Mouse (Mus musculus) heart, embryonic 10.5 days (tissue): ENCODE measurements at regions not wholly inside any gene's neighbourhood (a gene's known extent, or its start where the extent isn't known, plus 50 kb on each side); places are given as distances from the start of the nearest gene placed in this dataset.
A peak's percentile ranks its signal among the peaks of the same experiment; 100 is the strongest.

Source experiments
- DNase-seq: peaks from one replicate; pipeline ENCODE4 v3.0.0-alpha.2; 2017; ENCODE audit warnings: low spot score
- H3K27ac ChIP-seq: fragments of 300-500 bp; sonication (generic); 2 replicates; pipeline ENCODE4 v1.5.1; 2016; ENCODE audit warnings: mild to moderate bottlenecking
- H3K27me3 ChIP-seq: fragments of 300-500 bp; sonication (generic); 2 replicates; pipeline ENCODE4 v1.6.1; 2016; ENCODE audit warnings: mild to moderate bottlenecking; ENCODE audit not compliant: poor library complexity, insufficient read depth, severe bottlenecking
- H3K36me3 ChIP-seq: fragments of 300-500 bp; sonication (generic); 2 replicates; pipeline ENCODE4 v1.6.1; 2016; ENCODE audit warnings: mild to moderate bottlenecking, moderate library complexity
- H3K4me1 ChIP-seq: fragments of 300-500 bp; sonication (generic); 2 replicates; pipeline ENCODE4 v1.6.1; 2016; ENCODE audit warnings: mild to moderate bottlenecking
- H3K4me3 ChIP-seq: fragments of 300-500 bp; sonication (generic); 2 replicates; pipeline ENCODE4 v1.5.1; 2016; ENCODE audit warnings: mild to moderate bottlenecking, moderate library complexity
- H3K9me3 ChIP-seq: fragments of 300-500 bp; sonication (generic); 2 replicates; pipeline ENCODE4 v1.6.1; 2016; ENCODE audit warnings: mild to moderate bottlenecking, moderate library complexity
- WGBS: fragments of 180-500 bp; shearing (Covaris S2); methylation state at CpG from one replicate; pipeline ENCODE4 v1.1.7; 2016; 5-methylcytosine and 5-hydroxymethylcytosine counted together

- Histone ChIP-seq H3K9me3 (no peaks in the 10 kb centered on the region), H3K27ac (no peak overlapping the region), H3K27me3 (no peaks in the 10 kb centered on the region), H3K4me3 (no peak overlapping the region), H3K36me3 (no peaks in the 10 kb centered on the region), H3K4me1 (peaks cover 34% of the 10 kb centered on the region)
- whole genome bisulfite sequencing = 80% methylated on average over 6 of the region's 6 CpGs
- no peak for DNase-seq
Measured at GRCm38 (mm10) chr17:3248875-3249274, 77.5 kb upstream of the Tiam2 start.

GRCm38 (mm10) chr17:3249320-3249719 lies 77.1 kb upstream of the Tiam2 start:
- H3K27me3 ChIP-seq = no peaks in the 10 kb centered on the region
- peaks cover 31% of the 10 kb centered on the region for H3K4me1 ChIP-seq
- no peak for DNase-seq
- no peak overlapping the region for H3K4me3 ChIP-seq
- WGBS = 80% methylated on average over 7 of the region's 7 CpGs
- H3K9me3 ChIP-seq = no peaks in the 10 kb centered on the region
- H3K36me3 ChIP-seq = no peaks in the 10 kb centered on the region
- H3K27ac ChIP-seq = no peak overlapping the region

DNA sequence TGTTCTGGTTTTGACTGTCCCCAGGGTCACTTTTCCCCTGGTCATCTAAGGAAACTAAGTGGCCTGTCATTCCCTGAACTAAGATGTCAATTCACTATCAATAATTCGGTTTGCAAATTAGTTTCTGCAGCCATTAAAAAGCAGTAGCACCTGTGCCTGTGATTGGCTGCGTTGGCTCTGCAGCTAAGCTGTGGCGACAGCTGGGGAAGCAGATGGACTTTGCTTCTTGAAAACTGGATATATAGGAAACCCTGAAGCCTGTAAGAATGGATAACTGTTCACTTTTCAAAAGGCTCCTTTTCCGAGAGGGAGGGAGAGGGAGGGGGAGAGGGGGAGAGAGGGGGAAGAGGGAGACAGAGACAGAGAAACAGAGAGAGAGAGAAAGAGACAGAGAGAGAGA lies 75.2 kb upstream of the Tiam2 start:
- WGBS = 86% methylated on average over 4 of the region's 4 CpGs
- H3K4me1 ChIP-seq = peaks cover 12% of the 10 kb centered on the region
- no peak for DNase-seq
- H3K4me3 ChIP-seq = no peak overlapping the region
- no peak overlapping the region for H3K27ac ChIP-seq
- H3K36me3 ChIP-seq = peaks cover 3% of the 10 kb centered on the region; the same call in 1 of the 2 replicates
- no peaks in the 10 kb centered on the region for H3K9me3 ChIP-seq
- H3K27me3 ChIP-seq = no peaks in the 10 kb centered on the region

DNA sequence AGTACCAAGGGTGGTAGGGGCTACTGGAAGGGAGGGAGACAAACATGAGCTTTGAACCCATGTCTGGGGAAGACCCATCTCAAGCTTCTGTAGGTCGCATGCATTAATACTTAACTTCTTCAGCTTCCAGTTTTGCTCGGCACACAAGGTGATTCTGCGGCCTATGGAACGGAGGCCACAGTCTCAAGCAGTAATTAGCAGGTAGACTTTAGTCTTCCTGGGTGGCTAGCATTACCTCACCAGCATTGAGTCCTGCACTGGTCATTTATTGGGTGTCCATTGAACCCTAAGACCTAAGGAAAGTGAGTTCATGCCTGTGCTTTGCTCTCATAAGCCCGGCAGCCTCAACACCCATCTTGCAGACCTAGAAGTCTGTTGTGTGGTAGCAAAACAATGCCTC lies 74.4 kb upstream of the Tiam2 start:
- no peaks in the 10 kb centered on the region for H3K27me3 ChIP-seq
- WGBS = 92% methylated on average over 5 of the region's 5 CpGs
- no peak for DNase-seq
- H3K27ac ChIP-seq = no peak overlapping the region
- H3K9me3 ChIP-seq = no peaks in the 10 kb centered on the region
- no peak overlapping the region for H3K4me3 ChIP-seq
- H3K36me3 ChIP-seq = peaks cover 3% of the 10 kb centered on the region; the same call in 1 of the 2 replicates
- H3K4me1 ChIP-seq = peaks cover 5% of the 10 kb centered on the region

- no peaks in the 10 kb centered on the region for H3K9me3 ChIP-seq
- WGBS = 87% methylated on average over 10 of the region's 10 CpGs
- DNase-seq = no peak
- H3K4me3 ChIP-seq = no peak overlapping the region
- H3K27ac ChIP-seq = no peak overlapping the region
- no peaks in the 10 kb centered on the region for H3K27me3 ChIP-seq
- H3K4me1 ChIP-seq = no peaks in the 10 kb centered on the region; the same call in 1 of the 2 replicates
- peaks cover 3% of the 10 kb centered on the region; the same call in 1 of the 2 replicates for H3K36me3 ChIP-seq
Measured at GRCm38 (mm10) chr17:3253508-3254176, 72.7 kb upstream of the Tiam2 start.

DNA sequence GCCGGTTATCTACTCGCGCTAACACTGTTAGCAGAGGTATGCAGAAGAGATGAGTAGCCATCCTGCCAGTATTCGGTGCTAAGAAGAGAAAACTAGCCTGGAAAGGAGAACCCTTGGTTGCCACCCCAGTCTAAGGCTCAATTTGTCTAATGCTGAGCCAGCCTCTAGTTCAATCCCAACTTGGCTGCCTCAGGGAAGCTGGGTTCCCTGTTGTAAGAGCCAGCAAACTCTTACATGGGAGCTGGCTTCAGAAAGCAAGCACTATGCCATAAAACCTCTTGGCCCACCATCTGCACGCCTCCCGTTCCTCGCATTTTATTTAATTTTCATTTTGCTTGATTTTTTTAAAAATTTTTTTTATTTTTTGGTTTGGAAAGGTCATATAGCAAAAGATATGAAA lies 69.6 kb upstream of the Tiam2 start:
- H3K27me3 ChIP-seq = no peaks in the 10 kb centered on the region
- peaks cover 3% of the 10 kb centered on the region; the same call in 1 of the 2 replicates for H3K36me3 ChIP-seq
- 89% methylated on average over 7 of the region's 7 CpGs for WGBS
- no peak for DNase-seq
- H3K4me3 ChIP-seq = no peak overlapping the region
- no peak overlapping the region for H3K27ac ChIP-seq
- no peaks in the 10 kb centered on the region for H3K9me3 ChIP-seq
- no peaks in the 10 kb centered on the region for H3K4me1 ChIP-seq

DNA sequence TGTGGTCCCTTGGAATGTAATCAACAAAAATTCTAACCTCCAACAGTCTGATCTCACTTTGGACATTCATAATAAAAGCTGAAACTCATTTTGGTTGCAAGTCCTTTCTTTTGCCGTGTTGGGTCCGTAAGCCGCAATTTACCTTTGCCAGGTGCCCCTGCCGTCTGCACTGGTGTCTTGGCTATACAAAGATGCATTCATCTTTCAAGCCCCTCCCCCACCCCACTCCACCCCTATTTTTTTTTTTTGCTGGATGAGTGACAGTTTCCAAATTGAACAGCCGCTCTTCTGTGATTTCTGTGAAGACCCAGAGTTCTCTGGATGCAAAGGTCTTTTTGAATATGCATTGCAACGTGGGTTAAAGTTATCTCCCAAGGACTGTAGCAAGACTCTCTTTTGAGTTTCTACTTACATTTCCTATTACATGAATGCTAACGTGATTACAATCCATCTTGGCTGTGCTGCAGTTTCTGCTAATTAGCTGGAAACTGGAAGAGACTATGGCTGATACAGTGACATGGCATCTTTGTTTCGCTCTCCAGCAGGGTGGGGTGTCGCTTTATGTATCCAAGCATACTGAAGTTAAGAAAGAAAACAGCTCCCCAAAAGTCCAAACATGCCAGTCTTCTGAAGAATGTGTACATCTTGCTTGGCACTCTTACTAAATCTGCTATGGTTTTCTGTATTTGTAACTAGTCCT lies 67.4 kb upstream of the Tiam2 start:
- Histone ChIP-seq H3K27me3 (no peaks in the 10 kb centered on the region), H3K27ac (no peak overlapping the region), H3K4me3 (no peak overlapping the region), H3K4me1 (no peaks in the 10 kb centered on the region), H3K36me3 (peaks cover 3% of the 10 kb centered on the region; the same call in 1 of the 2 replicates), H3K9me3 (no peaks in the 10 kb centered on the region)
- WGBS = 85% methylated on average over 9 of the region's 9 CpGs
- DNase-seq = no peak

- Histone ChIP-seq H3K4me3 (no peak overlapping the region), H3K36me3 (no peaks in the 10 kb centered on the region), H3K4me1 (no peaks in the 10 kb centered on the region), H3K27ac (no peak overlapping the region), H3K9me3 (no peaks in the 10 kb centered on the region), H3K27me3 (no peaks in the 10 kb centered on the region)
- DNase-seq = no peak
- WGBS = 85% methylated on average over 11 of the region's 11 CpGs
Measured at GRCm38 (mm10) chr17:3260796-3261195, 65.6 kb upstream of the Tiam2 start.

GRCm38 (mm10) chr17:3273108-3274091 lies 53.0 kb upstream of the Tiam2 start:
- H3K36me3 ChIP-seq = no peaks in the 10 kb centered on the region
- H3K27ac ChIP-seq = no peak overlapping the region
- H3K9me3 ChIP-seq = no peaks in the 10 kb centered on the region
- H3K27me3 ChIP-seq = no peaks in the 10 kb centered on the region
- 21% methylated on average over 22 of the region's 22 CpGs for WGBS
- peaks cover 22% of the 10 kb centered on the region for H3K4me1 ChIP-seq
- 0 out of 2 replicates have a peak overlapping the region, but pooled peaks have one; percentile 8 for H3K4me3 ChIP-seq
- peak; percentile 89 for DNase-seq

- 13% methylated on average over 14 of the region's 14 CpGs for WGBS
- Histone ChIP-seq H3K4me3 (0 out of 2 replicates have a peak overlapping the region, but pooled peaks have one; percentile 15), H3K36me3 (no peaks in the 10 kb centered on the region), H3K4me1 (peaks cover 22% of the 10 kb centered on the region), H3K27ac (peak overlapping the region; percentile 47), H3K9me3 (no peaks in the 10 kb centered on the region), H3K27me3 (no peaks in the 10 kb centered on the region)
- no peak for DNase-seq
Measured at GRCm38 (mm10) chr17:3274449-3275285, 51.7 kb upstream of the Tiam2 start.
